Mouse (Mus musculus) layer of hippocampus, adult 18-20 months (tissue): ENCODE measurements at regions not wholly inside any gene's neighbourhood (a gene's known extent, or its start where the extent isn't known, plus 50 kb on each side); places are given as distances from the start of the nearest gene placed in this dataset.

Experiments used
- DNase-seq, 2 experiments: peaks; one replicate each; pipeline ENCODE4 v3.0.0; 2022; ENCODE audit warnings: low spot score in 2 of 2

GRCm38 (mm10) chr12:107335106-107335505 is 153.3 kb upstream of the 3110018I06Rik start:
- DNase-seq, result peak; percentile 19 to 47

GRCm38 (mm10) chr12:107338758-107339157 is 149.7 kb upstream of the 3110018I06Rik start:
- DNase-seq, result no peak

- no peak for DNase-seq
Measured at GRCm38 (mm10) chr12:107356211-107356610, 132.2 kb upstream of the 3110018I06Rik start.

- no peak for DNase-seq
Measured at GRCm38 (mm10) chr12:107356974-107357373, 131.5 kb upstream of the 3110018I06Rik start.

GRCm38 (mm10) chr12:107360511-107360910 is 127.9 kb upstream of the 3110018I06Rik start:
- DNase-seq, result peak in 1 of 2 experiments; percentile 13

GRCm38 (mm10) chr12:107361606-107362005 is 126.8 kb upstream of the 3110018I06Rik start:
- DNase-seq, result no peak

GRCm38 (mm10) chr12:107362120-107362519 is 126.3 kb upstream of the 3110018I06Rik start:
- DNase-seq, result no peak

- DNase-seq, result no peak
Measured at GRCm38 (mm10) chr12:107372254-107372653, 116.2 kb upstream of the 3110018I06Rik start.

GRCm38 (mm10) chr12:107392050-107392795 is 96.2 kb upstream of the 3110018I06Rik start:
- DNase-seq, result peak in 1 of 2 experiments; percentile 36

- no peak for DNase-seq
Measured at GRCm38 (mm10) chr12:107394467-107394866, 94.0 kb upstream of the 3110018I06Rik start.

GRCm38 (mm10) chr12:107404821-107405220 is 83.6 kb upstream of the 3110018I06Rik start:
- no peak for DNase-seq

GRCm38 (mm10) chr12:107423923-107424322 is 64.5 kb upstream of the 3110018I06Rik start:
- DNase-seq, result no peak

- no peak for DNase-seq
Measured at GRCm38 (mm10) chr12:107438506-107438905, 49.9 kb upstream of the 3110018I06Rik start.
